Mouse (Mus musculus): Measurements from ENCODE around the gene Unc45a.

Unc45a gene

DNA sequence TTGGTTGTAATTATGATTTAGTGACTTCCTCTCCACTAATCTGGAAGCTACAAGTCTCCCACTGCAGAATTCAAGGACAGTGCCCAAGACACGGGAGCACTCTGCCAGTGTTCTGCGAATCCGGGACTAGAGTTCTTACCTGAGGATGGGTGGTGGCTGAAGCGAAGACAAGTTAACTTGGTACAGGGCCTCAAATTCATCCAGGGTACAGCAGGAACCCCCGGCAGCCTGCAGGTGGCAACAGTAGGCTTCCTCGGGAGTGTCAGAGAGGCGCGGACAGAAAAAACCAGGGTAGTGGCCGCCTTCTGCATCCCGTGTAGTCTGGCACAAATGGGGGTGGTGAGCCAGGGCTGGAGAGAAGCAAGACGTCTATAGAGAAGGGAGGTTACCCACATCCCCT lies at the start of gene Unc45a:
TSS of gene Unc45a (minus strand) at position 213 of the 400 bp plus-strand sequence.
- peak; percentile 65 for DNase-seq (ENCODE audit: low read depth, low spot score)

DNA sequence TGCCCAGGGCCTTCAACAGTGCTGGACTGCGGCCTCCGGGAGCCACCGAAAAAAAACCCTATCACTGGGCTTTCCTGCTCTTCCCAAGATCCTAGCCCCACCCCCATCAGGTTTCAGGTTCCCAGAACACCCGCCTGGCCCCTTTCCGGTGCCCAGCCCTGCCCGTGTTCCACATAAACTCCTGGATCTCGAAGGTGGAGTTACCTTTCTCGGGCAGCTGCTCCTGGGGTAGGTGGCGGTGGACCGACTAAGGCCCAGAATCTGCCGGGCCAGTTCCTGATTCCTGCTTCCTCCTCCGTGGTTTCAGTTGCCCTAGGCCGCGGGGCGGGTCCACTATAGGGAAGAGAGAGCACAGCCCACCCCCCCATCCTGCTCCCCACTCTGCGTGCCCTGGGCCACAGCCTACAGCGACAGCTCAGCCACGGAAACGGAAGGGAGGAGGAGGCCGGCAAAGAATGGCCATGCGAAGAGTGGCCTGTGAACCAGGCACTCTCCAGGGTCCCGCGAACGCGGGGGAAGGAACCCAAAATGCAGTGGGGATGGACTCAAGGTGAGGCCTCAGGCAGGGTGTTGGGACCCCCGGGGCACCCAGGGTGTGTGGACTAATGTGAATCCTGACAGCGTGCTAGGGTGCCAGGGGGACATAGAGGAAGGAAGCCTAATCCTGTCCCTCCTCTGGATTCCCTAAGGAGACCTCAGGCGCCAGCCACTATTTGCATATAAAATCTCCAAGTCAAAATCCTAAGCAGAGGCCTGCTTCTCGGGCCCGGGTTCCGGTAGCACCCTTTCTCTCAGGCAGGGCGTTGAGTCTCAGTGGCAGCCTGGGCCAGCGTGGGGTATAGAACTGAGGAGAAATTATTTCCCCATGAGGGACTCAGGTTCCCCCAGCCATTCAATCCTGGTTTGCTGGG lies 47.1 kb upstream of the Unc45a start, which contains the start of gene Fes:
TSS of gene Fes (minus strand) at position 314 of the 911 bp plus-strand sequence.
- DNase-seq (ENCODE audit: low read depth, low spot score) = no peak

DNA sequence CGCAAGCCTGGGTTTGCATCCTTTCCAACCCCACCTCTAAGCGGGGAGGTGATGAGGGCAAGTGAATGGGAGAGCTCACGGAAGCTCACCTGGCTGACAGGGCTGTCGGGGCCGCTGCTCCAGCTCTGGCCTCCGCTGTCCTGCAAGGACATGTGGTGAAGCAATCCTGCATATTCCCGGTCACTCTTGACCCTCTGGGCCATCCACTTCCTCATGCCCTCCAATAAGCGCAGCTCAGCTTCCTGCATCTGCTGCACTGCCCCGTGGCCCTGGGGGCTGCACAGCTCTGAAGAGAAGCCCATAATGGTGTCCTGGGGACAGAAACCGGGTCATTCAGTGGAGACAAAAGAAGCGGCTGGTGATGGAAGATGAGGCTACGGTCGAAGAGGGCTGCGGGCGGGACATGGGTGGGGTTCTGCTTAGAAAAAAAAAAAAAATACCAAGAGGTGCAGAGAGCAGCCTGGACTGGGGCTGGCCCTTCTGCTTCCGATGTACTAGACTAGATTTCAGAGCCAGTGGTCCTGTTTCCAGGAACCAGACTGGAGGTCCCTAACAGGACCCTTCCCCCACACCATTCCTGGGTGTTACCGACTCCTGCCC lies 46.3 kb upstream of the Unc45a start:
- DNase-seq (ENCODE audit: low read depth, low spot score) = no peak

DNA sequence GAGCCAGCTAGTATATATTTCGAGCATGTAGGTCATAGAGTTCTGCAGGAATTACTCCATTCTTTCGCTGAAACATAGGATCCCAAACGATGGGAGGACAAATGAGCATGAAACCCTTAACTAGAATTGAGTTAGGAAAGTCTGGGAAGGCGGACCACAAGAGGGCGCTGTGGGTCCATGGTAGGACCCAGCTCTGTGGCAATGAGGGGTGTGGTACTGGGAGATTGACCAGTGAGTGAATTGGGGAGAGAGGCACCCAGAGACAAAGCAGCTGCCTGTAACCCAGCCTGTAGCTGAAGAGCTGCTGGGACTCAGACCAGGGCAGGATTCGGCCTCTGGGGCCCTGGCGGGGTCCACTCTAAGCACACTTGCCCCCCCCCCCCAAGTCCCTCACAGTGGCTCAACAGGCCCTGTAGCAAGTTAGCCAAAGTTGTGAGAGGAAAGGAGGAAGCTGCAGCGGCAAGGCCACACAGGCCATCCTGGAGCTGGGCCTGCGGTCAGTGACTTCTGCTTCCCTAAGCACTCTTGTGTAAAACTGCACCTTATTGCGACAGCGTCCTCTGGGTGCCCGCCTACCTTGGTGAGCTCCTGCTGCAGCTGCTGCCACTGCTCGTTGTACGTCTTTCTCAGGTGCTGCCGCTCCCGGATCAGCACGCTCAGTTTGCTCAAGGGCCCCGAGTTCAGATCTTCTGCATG lies 45.6 kb upstream of the Unc45a start:
- DNase-seq (ENCODE audit: low read depth, low spot score) = peak; percentile 84

DNA sequence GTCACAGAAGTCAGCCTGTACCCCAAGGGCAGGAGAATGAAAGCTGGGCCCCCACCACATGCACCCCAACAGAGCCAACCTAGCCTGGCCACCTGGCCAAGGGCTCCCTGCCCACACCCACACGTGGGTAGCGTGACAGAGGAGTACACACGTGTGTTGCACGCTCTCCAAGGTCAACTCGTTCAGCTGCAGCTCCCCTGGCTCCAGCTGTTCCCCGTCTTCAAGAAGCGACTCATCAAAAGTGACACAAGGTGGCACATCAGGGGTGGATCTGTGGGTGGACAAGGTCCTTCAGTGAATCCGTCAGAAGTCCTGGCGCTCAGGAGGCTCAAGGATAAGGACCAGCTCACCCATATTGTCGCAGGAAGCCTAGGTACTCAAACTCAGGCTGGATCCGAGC lies 42.1 kb upstream of the Unc45a start:
- no peak for DNase-seq (ENCODE audit: low read depth, low spot score)

DNA sequence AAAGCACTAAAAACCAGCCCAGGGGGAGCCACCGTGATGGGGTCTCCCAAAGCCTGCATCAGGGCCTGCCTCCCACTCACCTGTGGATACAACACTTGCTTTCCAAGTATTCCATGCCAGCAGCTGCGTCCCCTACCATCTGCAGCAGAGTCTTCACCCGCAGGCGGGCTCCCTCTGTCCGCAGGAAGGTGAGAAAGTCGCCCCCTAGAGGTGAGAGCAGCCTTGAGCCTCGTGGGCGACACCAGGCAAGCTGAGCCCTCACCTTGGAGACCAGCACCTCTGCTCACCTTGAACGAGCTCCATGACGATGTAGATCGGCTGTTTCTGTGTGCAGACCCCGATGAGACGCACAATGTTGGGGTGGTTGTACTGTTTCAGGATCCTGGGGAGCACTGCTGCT lies 38.7 kb upstream of the Unc45a start:
- no peak for DNase-seq (ENCODE audit: low read depth, low spot score)

DNA sequence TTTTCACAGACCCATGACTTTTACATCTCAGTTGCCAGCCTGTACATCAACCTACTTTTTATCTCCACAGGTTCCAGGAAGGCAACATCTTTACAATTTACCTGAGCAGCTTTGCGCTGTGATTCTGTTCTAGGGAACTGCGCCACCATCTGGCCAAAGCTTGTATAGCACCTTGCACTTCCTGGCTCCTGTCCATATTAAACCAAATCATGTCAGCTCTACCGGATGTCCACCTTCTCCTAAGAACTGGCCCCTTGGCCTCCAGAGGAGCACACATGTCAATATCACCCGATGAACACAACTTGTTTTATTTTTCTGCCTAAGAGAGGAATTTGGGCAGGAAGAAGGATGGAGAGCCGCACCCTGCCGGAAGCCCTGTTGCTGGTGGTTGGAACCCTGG lies 36.7 kb upstream of the Unc45a start:
- DNase-seq (ENCODE audit: low read depth, low spot score) = no peak

DNA sequence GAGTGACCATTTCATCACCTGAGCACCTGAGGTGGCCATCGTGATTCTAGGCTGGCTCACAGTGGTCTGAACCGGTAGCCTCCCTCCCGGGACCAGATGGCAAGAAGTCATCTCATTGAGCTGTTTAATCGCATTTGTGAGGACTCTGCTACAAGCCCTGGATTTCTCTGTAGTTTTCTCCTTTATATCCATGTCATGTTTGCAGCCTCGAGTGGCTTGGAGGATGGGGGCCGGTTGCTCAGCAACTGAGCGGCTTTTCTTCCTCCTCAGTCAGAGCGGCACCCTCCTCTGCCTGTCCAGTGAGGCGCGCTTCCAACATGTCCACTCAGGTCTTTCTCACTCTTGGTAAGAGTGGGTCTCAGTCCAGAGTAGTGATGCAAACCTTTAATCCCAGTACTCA lies 35.4 kb upstream of the Unc45a start:
- no peak for DNase-seq (ENCODE audit: low read depth, low spot score)

DNA sequence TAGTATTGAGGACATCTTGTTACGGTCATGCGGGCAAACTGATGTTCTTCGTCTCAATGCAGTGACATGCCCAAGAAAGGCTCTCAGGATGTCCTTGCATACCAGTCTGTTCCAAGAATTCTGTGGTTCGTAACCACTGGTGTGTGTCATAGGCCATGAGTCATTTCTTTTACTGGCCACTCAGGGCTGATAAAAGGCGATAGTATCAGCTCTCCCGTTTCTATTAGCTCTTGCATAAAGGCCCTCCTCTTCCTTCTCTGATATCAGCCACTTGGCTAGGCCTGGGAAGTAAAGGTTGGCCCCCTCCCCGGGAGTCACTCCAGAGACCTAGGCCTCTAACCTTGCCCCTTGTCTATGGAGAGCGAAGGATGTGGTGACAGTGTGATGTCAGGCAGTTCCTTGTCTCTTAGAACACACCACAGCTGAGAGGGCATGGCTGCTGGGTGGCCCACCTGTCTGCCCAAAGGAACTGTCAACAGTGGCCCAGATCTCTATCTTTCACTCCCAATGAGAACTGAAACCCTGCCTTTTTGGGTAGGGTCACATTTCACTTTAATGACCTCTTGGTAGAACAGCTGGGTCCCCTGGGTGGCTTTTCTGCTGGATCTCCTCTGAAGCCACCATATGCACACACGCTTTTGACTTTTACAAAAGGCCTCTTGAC lies 34.7 kb upstream of the Unc45a start:
- DNase-seq (ENCODE audit: low read depth, low spot score) = no peak

DNA sequence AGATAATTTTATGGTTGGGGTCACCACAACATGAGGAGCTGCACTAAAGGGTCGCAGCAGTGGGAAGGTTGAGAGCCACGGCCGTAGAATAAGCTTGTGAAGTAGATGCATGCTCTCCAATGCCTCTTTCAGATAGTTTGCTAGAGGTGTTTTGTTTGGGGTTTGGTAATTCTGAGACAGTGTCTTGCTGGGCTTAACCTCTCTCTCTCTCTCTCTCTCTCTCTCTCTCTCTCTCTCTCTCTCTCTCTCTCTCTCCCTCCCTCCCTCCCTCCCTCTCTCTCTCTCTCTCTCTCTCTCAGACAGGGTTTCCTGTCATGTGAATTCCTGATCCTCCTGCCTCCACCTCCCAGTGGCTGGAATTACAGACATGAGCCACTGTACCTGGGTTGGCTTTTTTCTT lies 33.9 kb upstream of the Unc45a start:
- no peak for DNase-seq (ENCODE audit: low read depth, low spot score)

DNA sequence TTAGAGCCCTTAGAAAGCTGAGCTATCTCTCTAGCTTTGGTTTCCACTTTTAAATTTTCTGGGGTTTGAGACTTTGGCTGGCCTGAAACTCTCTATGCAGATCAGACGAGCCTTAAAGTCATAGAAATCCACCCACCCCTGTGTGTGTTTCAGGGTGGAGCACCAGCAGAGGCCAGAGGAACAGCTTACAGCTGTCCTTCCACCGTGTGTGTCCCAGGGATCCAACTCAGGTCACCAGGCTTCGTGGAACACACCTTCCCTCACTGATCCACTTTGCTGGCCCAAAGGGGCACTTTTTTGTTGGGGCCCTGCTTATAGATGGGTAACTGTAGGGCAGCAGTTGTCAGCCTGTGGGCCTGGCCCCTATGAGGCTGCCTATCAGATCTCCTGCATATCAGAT lies 33.5 kb upstream of the Unc45a start:
- no peak for DNase-seq (ENCODE audit: low read depth, low spot score)

DNA sequence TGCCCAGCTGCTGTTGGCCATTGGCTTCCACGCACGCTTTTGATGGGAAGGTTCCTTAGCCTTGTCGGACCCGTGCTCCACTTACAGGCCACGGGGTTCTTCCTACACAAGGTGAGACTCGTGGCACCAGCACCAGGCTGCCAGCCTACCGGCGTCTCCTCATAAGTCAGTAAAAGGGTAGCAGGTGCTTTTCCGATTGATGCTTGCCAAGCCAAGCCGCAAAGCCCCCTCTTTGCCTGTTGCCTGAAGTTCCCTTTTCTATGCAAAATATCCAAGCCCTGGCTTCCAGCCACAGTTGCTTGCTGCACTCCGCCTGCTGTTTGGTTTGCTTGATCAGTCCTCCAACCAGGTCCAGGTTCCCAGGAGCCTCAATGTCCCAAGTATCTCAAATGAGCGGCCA lies 33.0 kb upstream of the Unc45a start:
- DNase-seq (ENCODE audit: low read depth, low spot score) = no peak

DNA sequence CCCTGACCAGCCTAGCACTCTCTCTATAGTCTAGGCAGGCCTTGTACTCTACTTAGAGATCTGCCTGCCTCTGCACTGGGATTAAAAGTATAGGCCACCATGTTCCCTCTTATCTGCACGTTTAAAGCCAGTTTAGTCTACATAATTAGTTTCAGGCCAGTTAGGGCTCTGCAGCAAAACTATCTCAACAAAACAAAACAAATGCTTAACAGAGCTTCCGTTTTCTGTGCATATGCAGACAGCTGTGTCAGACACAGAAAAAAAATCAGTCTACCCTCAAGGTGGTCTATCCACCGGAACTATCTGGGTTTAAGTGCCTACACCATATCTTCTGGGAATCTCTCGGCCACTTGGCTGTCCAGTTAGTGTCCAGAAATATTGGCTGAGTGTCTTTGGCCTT lies 32.5 kb upstream of the Unc45a start:
- DNase-seq (ENCODE audit: low read depth, low spot score) = no peak

DNA sequence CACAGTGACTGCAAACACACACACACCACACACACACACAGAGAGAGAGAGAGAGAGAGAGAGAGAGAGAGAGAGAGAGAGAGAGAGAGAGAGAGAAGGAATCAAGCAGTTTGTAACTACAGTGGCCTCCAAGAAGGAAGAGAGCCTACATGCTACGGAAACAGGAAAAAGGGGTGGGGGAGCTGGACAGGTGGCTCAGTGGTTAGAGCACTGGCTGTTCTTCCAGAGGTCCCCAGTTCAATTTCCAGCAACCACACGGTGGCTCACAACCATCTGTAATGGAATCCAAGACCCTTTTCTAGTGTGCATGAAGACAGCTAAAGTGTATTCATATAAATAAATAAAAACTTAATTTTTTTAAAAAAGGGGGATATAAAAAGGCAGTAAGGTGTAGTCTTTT lies 31.9 kb upstream of the Unc45a start:
- DNase-seq (ENCODE audit: low read depth, low spot score) = no peak

DNA sequence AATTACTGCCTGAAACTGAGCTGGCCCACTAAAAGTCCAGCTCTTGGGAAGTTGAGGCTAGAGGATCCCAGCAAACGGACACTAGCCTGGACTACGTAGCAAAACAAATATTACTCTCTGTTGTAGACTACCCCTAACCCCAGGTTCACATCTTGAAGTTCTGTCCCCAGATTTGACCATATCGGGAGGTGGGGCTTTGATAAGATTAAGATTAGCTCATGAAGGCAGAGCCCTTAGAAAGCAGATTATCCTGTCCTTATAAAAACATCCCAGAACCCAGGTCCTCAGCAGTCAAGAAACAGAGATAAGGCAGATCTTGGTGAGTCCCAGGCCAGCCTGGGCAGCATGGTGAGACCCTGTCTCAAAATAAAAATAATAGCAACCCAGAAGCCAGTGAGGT lies 31.4 kb upstream of the Unc45a start:
- no peak for DNase-seq (ENCODE audit: low read depth, low spot score)

DNA sequence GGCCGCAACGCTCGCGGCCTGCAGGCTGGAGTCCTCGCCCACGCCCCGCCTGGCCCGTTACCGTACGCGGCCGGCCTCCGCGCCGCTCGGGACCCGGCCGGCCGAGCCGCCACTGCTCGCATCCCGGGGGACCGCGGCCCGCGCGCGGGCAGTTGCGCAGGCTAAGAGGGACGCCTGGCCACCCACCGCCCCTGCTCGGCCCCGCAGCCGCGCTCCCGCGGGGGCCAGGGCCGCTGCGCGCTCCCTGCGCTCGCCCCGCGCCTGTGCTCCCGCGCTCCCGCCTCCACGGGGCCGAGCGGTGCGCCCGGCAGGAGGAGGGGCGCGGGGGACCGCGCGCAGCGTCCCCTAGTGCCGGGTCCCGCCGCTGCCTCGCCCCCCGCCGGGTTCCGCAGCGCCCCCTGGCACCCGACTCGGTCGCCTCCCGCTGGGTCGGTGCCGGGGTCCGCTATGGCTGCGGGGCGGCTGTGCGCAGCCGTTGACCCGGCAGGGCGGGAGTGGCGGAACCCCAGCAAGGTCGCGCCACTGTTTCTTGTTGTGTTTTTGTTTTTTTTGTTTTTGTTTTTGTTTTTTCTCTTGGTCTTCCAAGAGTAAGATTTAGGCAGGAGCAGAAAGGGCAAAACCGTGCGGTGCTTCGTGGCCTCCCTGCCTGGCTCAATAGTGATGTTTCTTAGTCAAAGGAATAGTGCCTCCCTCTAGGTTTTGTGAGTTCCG lies 30.4 kb upstream of the Unc45a start, which contains the start of gene Man2a2:
TSS of gene Man2a2 (minus strand) at position 335 of the 711 bp plus-strand sequence.
- no peak for DNase-seq (ENCODE audit: low read depth, low spot score)

DNA sequence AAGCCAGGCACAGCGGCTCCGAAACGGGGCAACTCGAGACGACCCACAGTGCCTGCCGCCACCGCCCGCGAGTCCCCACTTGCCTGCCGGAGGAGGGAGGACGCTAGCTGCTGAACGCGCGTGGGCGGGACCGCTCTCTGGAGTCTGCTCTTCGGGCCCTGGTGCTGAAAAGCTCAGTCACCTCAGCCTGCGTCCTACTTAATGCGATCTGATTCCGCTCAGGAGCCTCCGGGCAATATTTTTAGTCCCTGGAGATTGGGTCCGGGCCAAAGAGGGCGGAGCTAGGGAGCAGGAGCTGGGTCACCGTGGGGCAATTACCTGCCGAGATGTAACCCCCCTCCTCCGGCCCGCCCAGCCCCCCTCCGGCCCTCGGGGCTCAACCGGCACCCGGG lies 29.8 kb upstream of the Unc45a start:
- DNase-seq (ENCODE audit: low read depth, low spot score) = no peak

DNA sequence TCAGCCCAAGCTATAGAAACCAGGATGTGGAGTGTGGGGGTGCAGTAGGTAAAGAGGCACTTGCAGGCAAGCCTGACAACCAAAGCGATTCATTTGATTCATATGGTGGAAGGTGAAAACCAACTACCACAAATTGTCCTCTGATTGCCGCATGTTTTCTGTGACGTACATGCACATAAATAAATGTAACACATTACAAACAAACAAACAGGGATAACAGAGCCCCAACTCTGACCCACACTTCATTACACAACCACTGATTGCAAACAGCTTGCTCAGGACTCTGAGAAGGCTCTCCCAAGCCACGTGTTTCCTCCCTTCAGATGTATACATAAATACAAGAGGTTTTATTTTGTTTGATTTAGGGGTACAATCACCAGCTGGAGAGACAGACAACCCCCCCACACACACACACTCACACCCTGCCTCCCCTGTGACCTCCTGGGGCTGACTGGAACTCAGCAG lies 29.2 kb upstream of the Unc45a start:
- DNase-seq (ENCODE audit: low read depth, low spot score) = no peak

DNA sequence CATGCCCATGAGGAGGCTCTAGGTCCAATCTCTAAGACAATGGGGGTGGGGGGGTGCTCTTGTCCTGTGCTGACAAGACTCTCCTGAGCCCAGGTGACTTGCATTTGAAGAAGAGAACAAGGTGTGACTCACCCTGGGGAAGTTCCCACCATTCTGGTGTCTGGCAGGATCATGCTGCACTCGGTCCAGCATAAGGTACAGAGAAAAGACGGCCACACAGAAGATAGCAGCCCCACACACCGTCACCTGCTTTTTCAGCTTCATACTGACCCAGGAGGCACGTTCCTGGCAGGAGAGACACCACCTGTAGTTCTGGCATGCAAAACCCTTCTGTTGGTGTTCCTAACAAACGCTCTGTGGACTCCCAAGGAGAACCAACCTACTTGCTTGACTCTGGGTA lies 28.7 kb upstream of the Unc45a start:
- no peak for DNase-seq (ENCODE audit: low read depth, low spot score)

DNA sequence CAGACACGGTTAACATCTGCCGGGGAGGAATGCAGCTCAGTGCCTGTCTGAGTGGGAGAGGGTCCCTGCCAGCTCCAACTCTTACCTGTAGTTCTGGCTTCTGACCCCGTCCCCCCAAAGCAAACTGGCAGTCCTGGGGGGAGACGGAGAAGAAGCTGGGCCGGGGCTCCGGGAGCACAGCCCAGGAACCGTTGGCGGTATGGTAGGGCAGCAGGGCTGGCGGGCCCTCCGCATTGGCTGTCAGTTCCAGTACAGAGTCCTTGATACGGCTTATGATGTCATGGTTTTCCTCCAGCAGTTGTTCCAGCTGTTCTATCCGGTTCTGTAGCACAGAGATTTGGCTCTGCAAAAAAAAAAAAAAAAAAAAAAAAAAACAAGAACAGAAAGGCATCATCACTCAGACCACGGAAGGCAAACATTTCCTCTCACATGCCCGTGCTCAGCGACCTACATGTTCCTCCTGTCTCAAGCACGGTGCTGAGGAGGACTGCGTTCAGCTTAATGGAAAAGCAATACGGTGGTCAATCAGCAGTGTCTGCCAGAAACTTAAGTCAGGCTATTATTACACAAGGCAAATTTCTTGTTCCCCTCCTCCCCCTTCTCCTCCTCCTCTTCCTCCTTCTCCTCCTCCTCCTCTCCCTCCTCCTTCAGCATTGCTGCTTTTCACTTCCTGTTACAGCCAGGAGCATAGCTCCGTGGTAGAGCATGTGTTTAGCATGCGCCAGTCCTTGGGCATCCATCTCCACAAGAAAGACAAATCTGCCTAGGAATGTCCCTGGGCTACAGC lies 28.0 kb upstream of the Unc45a start:
- DNase-seq (ENCODE audit: low read depth, low spot score) = no peak

Measured in embryo, embryonic 11.5 days (tissue).